Mouse (Mus musculus) intestine, embryonic 16.5 days (tissue): ENCODE results near the gene Tmc8. TPM values are rescaled to one million over a fixed set of nuclear protein-coding genes. Genes with fewer than 3 reads are reported as not detected.
"Not testable (repeated sequence)": the region's sequence is repeated elsewhere in the genome, so short reads cannot be mapped to it uniquely, and the experiment has no call there.

Source experiments
- ATAC-seq: fragments of 200-750 bp; cut with Nextera tagmentation; 2 replicates; pipeline ENCODE4 v1.8.0; 2017; ENCODE audit warnings: moderate TSS enrichment, moderate library complexity
- H3K27ac ChIP-seq: fragments of 300-500 bp; sonication (generic); 2 replicates; pipeline ENCODE4 v1.5.1; 2014; ENCODE audit warnings: mild to moderate bottlenecking, low read length
- H3K27me3 ChIP-seq: fragments of 300-500 bp; sonication (generic); replicated peaks from 2 replicates; pipeline ENCODE4 v1.6.1; 2014; ENCODE audit warnings: low read length, control low read depth, mixed read lengths; ENCODE audit not compliant: control insufficient read depth, insufficient read depth
- H3K36me3 ChIP-seq: fragments of 300-500 bp; sonication (generic); 2 replicates; pipeline ENCODE4 v1.6.1; 2014; ENCODE audit warnings: low read length, control low read depth; ENCODE audit not compliant: control insufficient read depth, insufficient read depth
- H3K4me1 ChIP-seq: fragments of 300-500 bp; sonication (generic); 2 replicates; pipeline ENCODE4 v1.6.1; 2014; ENCODE audit warnings: low read length, control low read depth, mixed read lengths; ENCODE audit not compliant: control insufficient read depth, insufficient read depth
- H3K4me2 ChIP-seq: fragments of 300-500 bp; sonication (generic); 2 replicates; pipeline ENCODE4 v1.6.1; 2014; ENCODE audit warnings: low read depth, low read length, control low read depth
- H3K4me3 ChIP-seq: fragments of 300-500 bp; sonication (generic); 2 replicates; pipeline ENCODE4 v1.5.1; 2014; ENCODE audit warnings: mild to moderate bottlenecking, low read length
- H3K9ac ChIP-seq: fragments of 300-500 bp; sonication (generic); 2 replicates; pipeline ENCODE4 v1.6.1; 2014; ENCODE audit warnings: low read depth, low read length
- H3K9me3 ChIP-seq: fragments of 300-500 bp; sonication (generic); 2 replicates; pipeline ENCODE4 v1.6.1; 2016; ENCODE audit warnings: low read length, control low read depth; ENCODE audit not compliant: control insufficient read depth
- WGBS: fragments of 180-500 bp; shearing (Covaris S2); extraction: QIAGEN DNeasy Blood & Tissue Kit; methylation state at CpG from one replicate; pipeline ENCODE4 v1.1.7; 2014; 5-methylcytosine and 5-hydroxymethylcytosine counted together
- polyA plus RNA-seq: library from polyadenylated mRNA; unstranded; fragments of >200 nt; fragmentation: Nextera tagmentation; extraction: Ambion mirVana; gene quantifications from 2 replicates; pipeline ENCODE4 v1.2.1, GENCODE M21; 2015

The Tmc8 gene
- polyA plus RNA-seq, 1 experiment from 2014 or later: 14.5 TPM

GRCm38 (mm10) chr11:117832086-117832969 is 50.5 kb downstream of the Tmc8 start:
- peaks cover 60% of the 10 kb centered on the region for H3K4me1 ChIP-seq
- H3K9ac ChIP-seq: peak overlapping the region; percentile 51
- peak overlapping the region; percentile 36 for H3K4me3 ChIP-seq
- H3K9me3 ChIP-seq: no peaks in the 10 kb centered on the region
- peak overlapping the region; percentile 62 for H3K27ac ChIP-seq
- 24% methylated on average over 28 of the region's 28 CpGs for WGBS
- ATAC-seq: no peak
- H3K27me3 ChIP-seq: no peaks in the 10 kb centered on the region
- peak overlapping the region; percentile 59 for H3K4me2 ChIP-seq
- no peaks in the 10 kb centered on the region for H3K36me3 ChIP-seq

GRCm38 (mm10) chr11:117833509-117833908 is 51.6 kb downstream of the Tmc8 start:
- 92% methylated on average over 4 of the region's 6 CpGs for WGBS
- H3K36me3 ChIP-seq, ATAC-seq, H3K9ac ChIP-seq, H3K9me3 ChIP-seq, H3K27me3 ChIP-seq, H3K4me3 ChIP-seq, H3K4me2 ChIP-seq: not testable (repeated sequence)
- Histone ChIP-seq H3K4me1 (peaks cover 54% of the 10 kb centered on the region), H3K27ac (peak overlapping the region; percentile 84)

GRCm38 (mm10) chr11:117834086-117834485 is 52.2 kb downstream of the Tmc8 start:
- H3K27ac ChIP-seq: peak overlapping the region; percentile 84
- no peaks in the 10 kb centered on the region for H3K36me3 ChIP-seq
- H3K9ac ChIP-seq: no peak overlapping the region
- H3K4me3 ChIP-seq: no peak overlapping the region
- peak; percentile 45 for ATAC-seq
- 66% methylated on average over 8 of the region's 8 CpGs for WGBS
- no peaks in the 10 kb centered on the region for H3K27me3 ChIP-seq
- H3K9me3 ChIP-seq: no peaks in the 10 kb centered on the region
- H3K4me1 ChIP-seq: peaks cover 48% of the 10 kb centered on the region
- H3K4me2 ChIP-seq: no peak overlapping the region

- Histone ChIP-seq H3K4me2 (peak overlapping the region; percentile 23), H3K36me3 (no peaks in the 10 kb centered on the region), H3K4me1 (peaks cover 30% of the 10 kb centered on the region), H3K9me3 (no peaks in the 10 kb centered on the region), H3K27me3 (no peaks in the 10 kb centered on the region), H3K4me3 (no peak overlapping the region), H3K9ac (no peak overlapping the region), H3K27ac (no peak overlapping the region)
- 26% methylated on average over 13 of the region's 13 CpGs for WGBS
- ATAC-seq: no peak
Measured at GRCm38 (mm10) chr11:117836306-117836705, 54.4 kb downstream of the Tmc8 start.

- peak; percentile 91 for ATAC-seq
- Histone ChIP-seq H3K9me3 (no peaks in the 10 kb centered on the region), H3K4me2 (no peak overlapping the region), H3K9ac (no peak overlapping the region), H3K4me1 (peaks cover 22% of the 10 kb centered on the region), H3K4me3 (no peak overlapping the region), H3K27ac (peak overlapping the region; percentile 80), H3K36me3 (no peaks in the 10 kb centered on the region), H3K27me3 (no peaks in the 10 kb centered on the region)
- WGBS: 43% methylated on average over 2 of the region's 2 CpGs
Measured at GRCm38 (mm10) chr11:117838572-117838971, 56.7 kb downstream of the Tmc8 start.

- H3K4me3 ChIP-seq: no peak overlapping the region
- H3K36me3 ChIP-seq: no peaks in the 10 kb centered on the region
- no peaks in the 10 kb centered on the region for H3K9me3 ChIP-seq
- H3K4me1 ChIP-seq: peaks cover 19% of the 10 kb centered on the region
- WGBS: 78% methylated on average over 1 of the region's 1 CpGs
- H3K4me2 ChIP-seq: no peak overlapping the region
- no peak overlapping the region for H3K9ac ChIP-seq
- peak overlapping the region; percentile 80 for H3K27ac ChIP-seq
- no peak; the same call in 1 of the 2 replicates for ATAC-seq
- no peaks in the 10 kb centered on the region for H3K27me3 ChIP-seq
Measured at GRCm38 (mm10) chr11:117839021-117839420, 57.1 kb downstream of the Tmc8 start.

- WGBS: 31% methylated on average over 1 of the region's 1 CpGs
- H3K4me3 ChIP-seq: no peak overlapping the region
- no peak overlapping the region for H3K27ac ChIP-seq
- peaks cover 12% of the 10 kb centered on the region for H3K4me1 ChIP-seq
- H3K9ac ChIP-seq: no peak overlapping the region
- H3K27me3 ChIP-seq: no peaks in the 10 kb centered on the region
- no peak for ATAC-seq
- H3K36me3 ChIP-seq: no peaks in the 10 kb centered on the region
- no peak overlapping the region for H3K4me2 ChIP-seq
- no peaks in the 10 kb centered on the region for H3K9me3 ChIP-seq
Measured at GRCm38 (mm10) chr11:117840910-117841309, 59.0 kb downstream of the Tmc8 start.

Other genes with a start within 250 kb of the Tmc8 start
- 6.6 and 6.8 TPM in 2 replicates for gene Tnrc6c, start 127.8 kb upstream of the Tmc8 start, polyA plus RNA-seq
- gene Tmc6, start 122 bp downstream of the Tmc8 start, polyA plus RNA-seq: 37.5 and 39.8 TPM in 2 replicates
- 0.81 and 1.6 TPM in 2 replicates for gene 6030468B19Rik, start 15.6 kb downstream of the Tmc8 start, polyA plus RNA-seq
- gene Gm20708, start 27.6 kb downstream of the Tmc8 start, polyA plus RNA-seq: 0.20 and 0.29 TPM in 2 replicates
- 170 and 173 TPM in 2 replicates for gene Syngr2, start 27.6 kb downstream of the Tmc8 start, polyA plus RNA-seq
- 9.6 and 10.7 TPM in 2 replicates for gene Afmid, start 43.8 kb downstream of the Tmc8 start, polyA plus RNA-seq
- gene Tk1, start 44.0 kb downstream of the Tmc8 start, polyA plus RNA-seq: 119 and 147 TPM in 2 replicates
- gene Birc5, start 67.2 kb downstream of the Tmc8 start, polyA plus RNA-seq: 259 and 306 TPM in 2 replicates
- gene Tmem235, start 78.7 kb downstream of the Tmc8 start, polyA plus RNA-seq: 0.07 TPM in 1 of 2 replicates, not detected in the other
- 12.2 and 13.7 TPM in 2 replicates for gene Tha1, start 91.4 kb downstream of the Tmc8 start, polyA plus RNA-seq
- gene Socs3, start 188.0 kb downstream of the Tmc8 start, polyA plus RNA-seq: 18.9 and 21.2 TPM in 2 replicates
- 33.9 and 35.7 TPM in 2 replicates for gene Pgs1, start 204.2 kb downstream of the Tmc8 start, polyA plus RNA-seq